Mouse (Mus musculus): ENCODE data around the gene Abcd4.

DNA sequence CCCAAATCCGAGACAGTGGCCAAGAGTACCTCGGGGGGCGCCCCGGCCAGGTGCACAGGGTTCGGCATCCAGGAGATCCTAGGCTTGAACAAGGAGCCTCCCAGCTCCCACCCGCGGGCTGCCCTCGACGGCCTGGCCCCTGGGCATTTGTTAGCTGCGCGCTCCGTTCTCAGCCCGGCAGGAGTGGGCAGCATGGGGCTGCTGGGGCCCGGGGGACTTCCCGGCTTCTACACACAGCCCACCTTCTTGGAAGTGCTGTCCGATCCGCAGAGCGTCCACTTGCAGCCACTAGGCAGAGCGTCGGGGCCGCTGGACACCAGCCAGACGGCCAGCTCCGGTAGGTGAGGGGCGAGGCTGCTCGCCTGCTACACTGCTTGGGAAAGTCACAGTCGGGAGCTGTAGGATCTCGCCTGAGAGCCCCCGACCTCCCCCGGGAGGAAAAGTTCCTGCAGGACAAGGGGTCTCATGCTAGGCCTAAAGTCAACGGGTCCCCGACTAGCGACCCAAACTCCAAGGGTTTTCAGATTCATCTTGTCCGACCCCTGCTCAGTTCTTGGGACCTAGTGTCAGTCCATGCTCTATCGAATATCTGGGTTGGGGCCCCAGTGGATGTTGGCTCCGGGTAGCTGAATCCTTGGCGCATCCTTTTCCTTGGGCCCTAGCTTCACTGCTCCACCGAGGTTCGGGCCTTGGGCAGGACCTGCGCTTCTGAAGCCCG lies 47.1 kb downstream of the Abcd4 start:
- TF ChIP-seq CTCF (IDR thresholded peaks at IDR 0.05; ENCODE audit: control insufficient read depth, insufficient read depth, insufficient read length), result no peak
- no peak for TF ChIP-seq CEBPB (IDR thresholded peaks at IDR 0.05; ENCODE audit: low read depth)
- no peak for TF ChIP-seq MAX (IDR thresholded peaks at IDR 0.05)

Data from C2C12 (cell line).